Mouse (Mus musculus) gonadal fat pad, adult 2 months (tissue): ENCODE measurements around the gene Nmur1. TPM values are rescaled to one million over a fixed set of nuclear protein-coding genes. Genes with fewer than 3 reads are reported as not detected.

Experiments used
- DNase-seq: peaks from one replicate; pipeline ENCODE4 v3.0.0-alpha.2; 2012; ENCODE audit warnings: low read depth
- polyA plus RNA-seq: library from polyadenylated mRNA; depleted of rRNA; stranded (reverse); fragments of >200 nt; gene quantifications from 2 replicates; pipeline ENCODE4 v1.2.3, GENCODE M21; 2012

Nmur1 gene
- polyA plus RNA-seq, 1 experiment, result 0.20 TPM

GRCm38 (mm10) chr1:86440887-86441723 lies 15.1 kb upstream of the Nmur1 start:
- no peak for DNase-seq

- no peak for DNase-seq
These were observed 14.3 kb upstream of the Nmur1 start for GRCm38 (mm10) chr1:86440171-86440886.

GRCm38 (mm10) chr1:86439487-86440170 lies 13.6 kb upstream of the Nmur1 start:
- no peak for DNase-seq

- DNase-seq, result no peak
These were observed 12.5 kb upstream of the Nmur1 start for GRCm38 (mm10) chr1:86438501-86438900.

GRCm38 (mm10) chr1:86438014-86438319 lies 11.9 kb upstream of the Nmur1 start:
- DNase-seq, result no peak

- no peak for DNase-seq
These were observed 11.4 kb upstream of the Nmur1 start for GRCm38 (mm10) chr1:86437219-86438013.

GRCm38 (mm10) chr1:86435302-86435821 lies 9.3 kb upstream of the Nmur1 start:
- no peak for DNase-seq

- no peak for DNase-seq
These were observed 8.6 kb upstream of the Nmur1 start for GRCm38 (mm10) chr1:86434439-86435201.

- no peak for DNase-seq
These were observed 8.0 kb upstream of the Nmur1 start for GRCm38 (mm10) chr1:86434001-86434400.

- no peak for DNase-seq
These were observed 7.3 kb upstream of the Nmur1 start for GRCm38 (mm10) chr1:86433359-86433758.

GRCm38 (mm10) chr1:86432778-86433177 lies 6.8 kb upstream of the Nmur1 start:
- no peak for DNase-seq

GRCm38 (mm10) chr1:86430056-86430455 lies 4.0 kb upstream of the Nmur1 start:
- DNase-seq, result no peak

- no peak for DNase-seq
These were observed 1.0 kb downstream of the Nmur1 start for GRCm38 (mm10) chr1:86424835-86425547.

- no peak for DNase-seq
These were observed 1.7 kb downstream of the Nmur1 start for GRCm38 (mm10) chr1:86424336-86424735.

- DNase-seq, result no peak
These were observed 2.1 kb downstream of the Nmur1 start for GRCm38 (mm10) chr1:86423879-86424278.

- no peak for DNase-seq
These were observed 5.0 kb downstream of the Nmur1 start for GRCm38 (mm10) chr1:86421007-86421406.

- DNase-seq, result no peak
These were observed 9.7 kb downstream of the Nmur1 start for GRCm38 (mm10) chr1:86416321-86416720.

GRCm38 (mm10) chr1:86415612-86416184 lies 10.3 kb downstream of the Nmur1 start:
- no peak for DNase-seq

GRCm38 (mm10) chr1:86415144-86415543 lies 10.9 kb downstream of the Nmur1 start:
- DNase-seq, result no peak

GRCm38 (mm10) chr1:86414715-86415114 lies 11.3 kb downstream of the Nmur1 start:
- DNase-seq, result no peak
